Mouse (Mus musculus) MEL (cell line): Measurements from ENCODE around the gene Fam181a. TPM values are rescaled to one million over a fixed set of nuclear protein-coding genes. Genes with fewer than 3 reads are reported as not detected.

Experiments used
- DNase-seq: peaks from one replicate; pipeline ENCODE4 v3.0.0; 2011; ENCODE audit warnings: low read depth, low spot score
- H3K27ac ChIP-seq: 2 replicates; pipeline ENCODE4 v1.5.1; 2012; ENCODE audit warnings: low read depth, mild to moderate bottlenecking, control low read depth, low read length, moderate library complexity; ENCODE audit not compliant: control insufficient read depth
- H3K27me3 ChIP-seq, 2 experiments: fragments of 150-350 bp in 1 of 2; sonication (generic) in 1 of 2; 2 replicates each; pipeline ENCODE4 v1.6.1; 2012; ENCODE audit warnings: low read length in 2 of 2, mild to moderate bottlenecking in 2 of 2, improper control_type of control experiment in 1 of 2, moderate library complexity in 1 of 2; ENCODE audit not compliant: insufficient read depth in 2 of 2, control insufficient read depth in 1 of 2
- H3K36me3 ChIP-seq, 2 experiments: 2 replicates each; pipeline ENCODE4 v1.6.1; 2012 to 2014; ENCODE audit warnings: low read length in 2 of 2, improper control_type of control experiment in 1 of 2, inconsistent platforms in 1 of 2, mild to moderate bottlenecking in 1 of 2; ENCODE audit not compliant: insufficient read depth in 2 of 2, control insufficient read depth in 1 of 2
- H3K4me1 ChIP-seq, 2 experiments: fragments of 150-350 bp in 1 of 2; sonication (generic) in 1 of 2; 2 replicates each; pipeline ENCODE4 v1.6.1; 2012; ENCODE audit warnings: low read length in 2 of 2, improper control_type of control experiment in 1 of 2, mild to moderate bottlenecking in 1 of 2; ENCODE audit not compliant: insufficient read depth in 2 of 2, control insufficient read depth in 1 of 2
- H3K4me3 ChIP-seq, 2 experiments: fragments of 150-350 bp in 1 of 2; sonication (generic) in 1 of 2; 2 replicates each; pipeline ENCODE4 v1.5.1; 2012; ENCODE audit warnings: low read depth in 2 of 2, low read length in 2 of 2, mild to moderate bottlenecking in 2 of 2, moderate library complexity in 2 of 2, control low read depth in 1 of 2, improper control_type of control experiment in 1 of 2; ENCODE audit not compliant: control insufficient read depth in 1 of 2, insufficient read depth in 1 of 2
- H3K79me2 ChIP-seq: 2 replicates; pipeline ENCODE4 v1.6.1; 2012; ENCODE audit warnings: mild to moderate bottlenecking, low read length, moderate library complexity; ENCODE audit not compliant: control insufficient read depth, poor library complexity, insufficient read depth
- H3K9ac ChIP-seq: 2 replicates; pipeline ENCODE4 v1.6.1; 2012; ENCODE audit warnings: low read depth, mild to moderate bottlenecking, control low read depth, low read length, moderate library complexity; ENCODE audit not compliant: control insufficient read depth, poor library complexity, severe bottlenecking
- H3K9me3 ChIP-seq: fragments of 150-350 bp; sonication (generic); replicated peaks from 2 replicates; pipeline ENCODE4 v1.6.1; 2012; ENCODE audit warnings: mild to moderate bottlenecking, low read length, improper control_type of control experiment, moderate library complexity; ENCODE audit not compliant: insufficient read depth
- CHD2 ChIP-seq: IDR thresholded peaks from 2 replicates; pipeline ENCODE4 v1.6.1; 2011; ENCODE audit warnings: low read length, improper control_type of control experiment
- CTCF ChIP-seq, 3 experiments: IDR thresholded peaks in 2 of 3; conservative IDR thresholded peaks in 1 of 3; 2 replicates each; pipeline ENCODE4 v1.5.1; 2011 to 2012; ENCODE audit warnings: low read length in 3 of 3, low read depth in 2 of 3, mild to moderate bottlenecking in 2 of 3, improper control_type of control experiment in 1 of 3, inconsistent platforms in 1 of 3, mixed read lengths in 1 of 3, moderate library complexity in 1 of 3; ENCODE audit not compliant: control insufficient read depth in 1 of 3, insufficient read depth in 1 of 3, poor library complexity in 1 of 3, severe bottlenecking in 1 of 3
- ETS1 ChIP-seq: IDR thresholded peaks from 2 replicates; pipeline ENCODE4 v1.6.1; 2012; ENCODE audit warnings: low read depth, mild to moderate bottlenecking, inconsistent platforms, low read length, improper control_type of control experiment, moderate library complexity
- GABPA ChIP-seq: IDR thresholded peaks from 2 replicates; pipeline ENCODE4 v1.6.1; 2012; ENCODE audit warnings: low read depth, mild to moderate bottlenecking, inconsistent platforms, low read length, improper control_type of control experiment, moderate library complexity
- GATA1 ChIP-seq: IDR thresholded peaks from 2 replicates; pipeline ENCODE4 v1.6.1; 2011; ENCODE audit warnings: low read depth, low read length, improper control_type of control experiment
- JUND ChIP-seq: IDR thresholded peaks from 2 replicates; pipeline ENCODE4 v1.6.1; 2011; ENCODE audit warnings: low read depth, mild to moderate bottlenecking, improper control_type of control experiment, low read length
- KAT2A ChIP-seq: conservative IDR thresholded peaks from 2 replicates; pipeline ENCODE4 v1.6.1; 2012; ENCODE audit warnings: low read depth, low read length, improper control_type of control experiment, inconsistent platforms
- MAX ChIP-seq: IDR thresholded peaks from 2 replicates; pipeline ENCODE4 v1.6.1; 2011; ENCODE audit warnings: low read length, improper control_type of control experiment
- NELFE ChIP-seq: IDR thresholded peaks from 2 replicates; pipeline ENCODE4 v1.6.1; 2011; ENCODE audit warnings: low read depth, low read length, improper control_type of control experiment
- POLR2A ChIP-seq, 2 experiments: IDR thresholded peaks; 2 replicates each; pipeline ENCODE4 v1.6.1; 2011 to 2012; ENCODE audit warnings: low read length in 2 of 2, mild to moderate bottlenecking in 2 of 2, control low read depth in 1 of 2, improper control_type of control experiment in 1 of 2, low read depth in 1 of 2, moderate library complexity in 1 of 2; ENCODE audit not compliant: control insufficient read depth in 1 of 2, insufficient read depth in 1 of 2, poor library complexity in 1 of 2
- POLR2AphosphoS2 ChIP-seq: IDR thresholded peaks from 2 replicates; pipeline ENCODE4 v1.6.1; 2011; ENCODE audit warnings: low read length, improper control_type of control experiment
- RAD21 ChIP-seq: IDR thresholded peaks from 2 replicates; pipeline ENCODE4 v1.6.1; 2011; ENCODE audit warnings: mild to moderate bottlenecking, low read depth, low read length, improper control_type of control experiment
- SMC3 ChIP-seq: IDR thresholded peaks from 2 replicates; pipeline ENCODE4 v1.6.1; 2011; ENCODE audit warnings: low read depth, low read length, improper control_type of control experiment
- TAL1 ChIP-seq: IDR thresholded peaks from 2 replicates; pipeline ENCODE4 v1.6.1; 2012; ENCODE audit warnings: mild to moderate bottlenecking, inconsistent platforms, low read length, moderate library complexity, mixed read lengths
- TBP ChIP-seq: IDR thresholded peaks from 2 replicates; pipeline ENCODE4 v1.8.0; 2011; ENCODE audit warnings: low read depth, low read length, improper control_type of control experiment
- ZC3H11A ChIP-seq: IDR thresholded peaks from 2 replicates; pipeline ENCODE4 v1.6.1; 2012; ENCODE audit warnings: low read depth, mild to moderate bottlenecking, inconsistent platforms, low read length, improper control_type of control experiment
- ZMIZ1 ChIP-seq: IDR thresholded peaks from 2 replicates; pipeline ENCODE4 v1.6.1; 2012; ENCODE audit warnings: low read depth, mild to moderate bottlenecking, inconsistent platforms, low read length, improper control_type of control experiment, moderate library complexity
- polyA plus RNA-seq, 2 experiments: library from polyadenylated mRNA; stranded (reverse) in 1 of 2; unstranded in 1 of 2; fragments of >175 nt in 1 of 2; fragments of >200 nt in 1 of 2; gene quantifications; 2 replicates each; pipeline versions ENCODE4 v1.2.1 to v1.2.4; 2012; ENCODE audit warnings: low replicate concordance in 2 of 2, low read depth in 1 of 2; ENCODE audit not compliant: insufficient read length in 2 of 2, insufficient read depth in 1 of 2, missing spikeins in 1 of 2
- total RNA-seq: library from RNA; depleted of rRNA; stranded (reverse); fragments of 300-350 nt; gene quantifications from 2 replicates; pipeline ENCODE4 v1.2.3, GENCODE M21; 2012

Gene Fam181a
- total and polyA plus RNA-seq, 3 experiments: not detected

GRCm38 (mm10) chr12:103355746-103356414 is 45.1 kb downstream of the Fam181a start, which contains the start of gene Asb2 (continued):
- TF ChIP-seq CTCF (IDR thresholded peaks at IDR 0.05 in 2 of 3, conservative IDR thresholded peaks at IDR 0.05 in 1 of 3; ENCODE audit: control insufficient read depth in 1 of 3, insufficient read depth in 1 of 3, low read depth in 2 of 3, low read length in 3 of 3, poor library complexity in 1 of 3, severe bottlenecking in 1 of 3) (no peak), CHD2 (no peak), ZMIZ1 (no peak)

GRCm38 (mm10) chr12:103356415-103356748 is 45.6 kb downstream of the Fam181a start:
- Histone ChIP-seq H3K27me3 (peaks cover 3 to 13% of the 10 kb centered on the region in 2 experiments), H3K4me3 (no peak overlapping the region), H3K27ac (no peak overlapping the region), H3K4me1 (no peaks in the 10 kb centered on the region), H3K36me3 (no peaks in the 10 kb centered on the region), H3K9me3 (no peaks in the 10 kb centered on the region), H3K9ac (no peak overlapping the region), H3K79me2 (no peaks in the 10 kb centered on the region)
- DNase-seq: no peak
- TF ChIP-seq SMC3 (no peak), POLR2AphosphoS2 (no peak)

GRCm38 (mm10) chr12:103358216-103358615 is 47.4 kb downstream of the Fam181a start:
- Histone ChIP-seq H3K9me3 (no peaks in the 10 kb centered on the region), H3K79me2 (no peaks in the 10 kb centered on the region), H3K4me1 (no peaks in the 10 kb centered on the region; a peak in 1 of 4 replicates), H3K9ac (no peak overlapping the region), H3K27ac (no peak overlapping the region), H3K27me3 (peaks cover 3 to 13% of the 10 kb centered on the region in 2 experiments), H3K4me3 (no peak overlapping the region), H3K36me3 (no peaks in the 10 kb centered on the region)
- DNase-seq: no peak
- no peak for TF ChIP-seq KAT2A
- no peak for TF ChIP-seq GABPA
- no peak for TF ChIP-seq RAD21
- no peak for TF ChIP-seq POLR2A (IDR thresholded peaks at IDR 0.05; ENCODE audit: control insufficient read depth in 1 of 2, insufficient read depth in 1 of 2, low read depth in 1 of 2, low read length in 2 of 2, poor library complexity in 1 of 2)
- no peak for TF ChIP-seq CHD2

DNA sequence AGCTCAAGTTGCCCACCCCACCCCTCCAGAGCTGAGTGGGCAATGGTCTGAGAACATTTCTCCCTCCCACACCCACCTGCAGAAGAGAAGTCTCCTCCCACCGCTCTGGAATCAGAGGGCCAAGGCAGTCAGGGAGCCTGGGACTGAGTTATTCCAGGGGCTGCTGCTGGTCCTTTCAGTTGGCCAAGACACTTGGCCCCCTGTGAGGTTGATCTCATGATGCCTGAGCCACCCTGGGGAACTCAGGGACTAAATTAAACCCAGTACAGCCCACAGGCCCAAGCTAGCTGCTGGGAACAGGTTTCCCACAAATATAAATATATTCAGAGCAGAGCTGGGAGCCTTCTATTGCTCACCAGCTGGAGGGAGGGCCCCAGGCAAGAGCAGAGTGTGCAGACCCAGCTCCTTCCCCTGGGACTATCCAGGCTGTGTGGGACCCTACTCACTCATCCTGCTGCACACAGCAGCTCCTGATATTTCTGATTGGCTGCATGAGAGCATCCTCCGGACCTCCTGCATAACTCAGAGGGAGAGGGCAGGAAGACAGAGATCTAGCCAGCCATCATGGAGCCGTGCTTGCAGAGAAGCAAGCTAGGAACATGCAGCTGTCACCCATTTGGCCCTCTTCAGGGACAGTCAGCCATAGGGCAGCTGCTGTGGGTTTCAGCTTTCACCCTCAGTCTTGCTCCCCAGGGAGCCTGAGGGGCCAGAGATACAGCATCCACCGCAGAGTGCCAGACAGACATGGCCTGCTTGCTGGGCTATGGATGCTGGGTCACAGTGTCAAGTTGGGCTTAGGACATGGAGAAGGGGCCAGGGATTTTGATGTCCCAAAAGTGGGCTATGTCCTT is 48.4 kb downstream of the Fam181a start:
- Histone ChIP-seq H3K4me1 (no peaks in the 10 kb centered on the region; a peak in 1 of 4 replicates), H3K9ac (no peak overlapping the region), H3K27ac (no peak overlapping the region), H3K9me3 (no peaks in the 10 kb centered on the region), H3K36me3 (no peaks in the 10 kb centered on the region), H3K4me3 (no peak overlapping the region), H3K27me3 (peaks cover 0 to 13% of the 10 kb centered on the region in 2 experiments), H3K79me2 (no peaks in the 10 kb centered on the region)
- TF ChIP-seq RAD21 (no peak), TBP (no peak), GATA1 (no peak), JUND (no peak), ETS1 (no peak), NELFE (no peak), TAL1 (no peak), GABPA (no peak), ZC3H11A (no peak), MAX (no peak)
- no peak for DNase-seq
